Mouse (Mus musculus) CH12.LX (cell line): ENCODE measurements at regions not wholly inside any gene's neighbourhood (a gene's known extent, or its start where the extent isn't known, plus 50 kb on each side); places are given as distances from the start of the nearest gene placed in this dataset.

Source experiments
- DNase-seq: peaks from one replicate; pipeline ENCODE4 v3.0.0-alpha.2; 2013; ENCODE audit errors: extremely low read depth
- H3K27ac ChIP-seq: 2 replicates; pipeline ENCODE4 v1.5.1; 2012; ENCODE audit warnings: low read depth, mild to moderate bottlenecking, control low read depth, moderate library complexity; ENCODE audit not compliant: insufficient read depth
- H3K27me3 ChIP-seq: replicated peaks from 2 replicates; pipeline ENCODE3; 2012; ENCODE audit warnings: inconsistent platforms
- H3K36me3 ChIP-seq, 2 experiments: replicated peaks in 1 of 2; 2 replicates each; pipeline versions ENCODE3 to v1.6.1; 2012; ENCODE audit warnings: inconsistent platforms in 1 of 2, low read length in 1 of 2, mild to moderate bottlenecking in 1 of 2, mixed read lengths in 1 of 2, moderate library complexity in 1 of 2; ENCODE audit not compliant: control insufficient read depth in 1 of 2, insufficient read depth in 1 of 2
- H3K4me1 ChIP-seq, 2 experiments: 2 replicates each; pipeline ENCODE4 v1.6.1; 2012; ENCODE audit warnings: inconsistent platforms in 1 of 2, moderate library complexity in 1 of 2; ENCODE audit not compliant: insufficient read depth in 2 of 2, control insufficient read depth in 1 of 2
- H3K4me2 ChIP-seq: 2 replicates; pipeline ENCODE4 v1.6.1; 2012; ENCODE audit warnings: low read depth, mild to moderate bottlenecking, control low read depth; ENCODE audit not compliant: poor library complexity, insufficient read depth, severe bottlenecking
- H3K4me3 ChIP-seq, 3 experiments: fragments of 150-350 bp in 1 of 3; sonication (generic) in 1 of 3; replicated peaks in 1 of 3; 2 replicates each; pipeline versions ENCODE3 to v1.5.1; 2011 to 2012; ENCODE audit warnings: low read depth in 2 of 3, low read length in 2 of 3, mild to moderate bottlenecking in 2 of 3, moderate library complexity in 2 of 3, control low read depth in 1 of 3, improper control_type of control experiment in 1 of 3, inconsistent platforms in 1 of 3, mixed read lengths in 1 of 3; ENCODE audit not compliant: poor library complexity in 1 of 3
- H3K79me2 ChIP-seq: replicated peaks from 2 replicates; pipeline ENCODE4 v1.6.1; 2012; ENCODE audit warnings: mild to moderate bottlenecking, moderate library complexity; ENCODE audit not compliant: control insufficient read depth, poor library complexity, insufficient read depth, severe bottlenecking; ENCODE audit errors: extremely low read depth
- H3K9ac ChIP-seq: 2 replicates; pipeline ENCODE4 v1.6.1; 2012; ENCODE audit warnings: low read depth, mild to moderate bottlenecking, control low read depth, moderate library complexity; ENCODE audit not compliant: insufficient read depth
- H3K9me3 ChIP-seq: replicated peaks from 2 replicates; pipeline ENCODE3; 2012; ENCODE audit warnings: low read length, inconsistent platforms, mixed read lengths
- CTCF ChIP-seq, 2 experiments: IDR thresholded peaks in 1 of 2; conservative IDR thresholded peaks in 1 of 2; 2 replicates each; pipeline ENCODE4 v1.5.1; 2011 to 2012; ENCODE audit warnings: low read depth in 2 of 2, low read length in 2 of 2, improper control_type of control experiment in 1 of 2, inconsistent platforms in 1 of 2, mild to moderate bottlenecking in 1 of 2, moderate library complexity in 1 of 2
- GABPA ChIP-seq: IDR thresholded peaks from 2 replicates; pipeline ENCODE4 v1.6.1; 2012; ENCODE audit warnings: low read depth, low read length, improper control_type of control experiment, inconsistent platforms; ENCODE audit not compliant: insufficient replicate concordance
- HCFC1 ChIP-seq: IDR thresholded peaks from 2 replicates; pipeline ENCODE4 v1.6.1; 2012; ENCODE audit warnings: low read depth, mild to moderate bottlenecking, inconsistent platforms, low read length, improper control_type of control experiment
- IRF4 ChIP-seq: IDR thresholded peaks from 2 replicates; pipeline ENCODE4 v1.6.1; 2014; ENCODE audit warnings: low read depth, mild to moderate bottlenecking, inconsistent platforms, low read length, improper control_type of control experiment
- JUN ChIP-seq: IDR thresholded peaks from 2 replicates; pipeline ENCODE4 v1.6.1; 2011; ENCODE audit warnings: low read depth, mild to moderate bottlenecking, low read length, improper control_type of control experiment, moderate library complexity; ENCODE audit not compliant: insufficient read depth
- JUND ChIP-seq: conservative IDR thresholded peaks from 2 replicates; pipeline ENCODE4 v1.6.1; 2011; ENCODE audit warnings: low read depth, low read length, improper control_type of control experiment
- KAT2A ChIP-seq: IDR thresholded peaks from 2 replicates; pipeline ENCODE4 v1.6.1; 2012; ENCODE audit warnings: low read length, improper control_type of control experiment, inconsistent platforms; ENCODE audit not compliant: insufficient replicate concordance
- MAZ ChIP-seq: IDR thresholded peaks from 2 replicates; pipeline ENCODE4 v1.6.1; 2012; ENCODE audit warnings: low read depth, mild to moderate bottlenecking, inconsistent platforms, low read length, improper control_type of control experiment, moderate library complexity
- MYC ChIP-seq: IDR thresholded peaks from 2 replicates; pipeline ENCODE4 v1.6.1; 2011; ENCODE audit warnings: low read depth, mild to moderate bottlenecking, improper control_type of control experiment, low read length
- NELFE ChIP-seq: IDR thresholded peaks from 2 replicates; pipeline ENCODE4 v1.6.1; 2011; ENCODE audit warnings: low read depth, low read length, improper control_type of control experiment
- NRF1 ChIP-seq: IDR thresholded peaks from 2 replicates; pipeline ENCODE4 v1.6.1; 2014; ENCODE audit warnings: low read depth, mild to moderate bottlenecking, inconsistent platforms, low read length, improper control_type of control experiment, moderate library complexity
- PAX5 ChIP-seq: IDR thresholded peaks from 2 replicates; pipeline ENCODE4 v1.6.1; 2012; ENCODE audit warnings: low read length, inconsistent platforms, mixed read lengths
- POLR2AphosphoS2 ChIP-seq: IDR thresholded peaks from 2 replicates; pipeline ENCODE4 v1.6.1; 2011; ENCODE audit warnings: low read depth, low read length, improper control_type of control experiment
- RAD21 ChIP-seq: IDR thresholded peaks from 2 replicates; pipeline ENCODE4 v1.6.1; 2011; ENCODE audit warnings: low read depth, mild to moderate bottlenecking, low read length, improper control_type of control experiment, moderate library complexity
- SIN3A ChIP-seq: IDR thresholded peaks from 2 replicates; pipeline ENCODE4 v1.6.1; 2012; ENCODE audit warnings: low read length, improper control_type of control experiment, inconsistent platforms
- SMC3 ChIP-seq: IDR thresholded peaks from 2 replicates; pipeline ENCODE4 v1.6.1; 2011; ENCODE audit warnings: low read depth, low read length, improper control_type of control experiment
- TBP ChIP-seq: conservative IDR thresholded peaks from 2 replicates; pipeline ENCODE4 v1.6.1; 2011; ENCODE audit warnings: low read depth, low read length, improper control_type of control experiment
- TCF12 ChIP-seq: IDR thresholded peaks from 2 replicates; pipeline ENCODE4 v1.6.1; 2014; ENCODE audit warnings: low read depth, mild to moderate bottlenecking, inconsistent platforms, low read length, improper control_type of control experiment
- USF1 ChIP-seq: IDR thresholded peaks from 2 replicates; pipeline ENCODE4 v1.6.1; 2014; ENCODE audit warnings: low read depth, mild to moderate bottlenecking, inconsistent platforms, low read length, improper control_type of control experiment
- ZC3H11A ChIP-seq: IDR thresholded peaks from 2 replicates; pipeline ENCODE4 v1.6.1; 2012; ENCODE audit warnings: low read depth, mild to moderate bottlenecking, inconsistent platforms, low read length, improper control_type of control experiment
- ZKSCAN1 ChIP-seq: IDR thresholded peaks from 2 replicates; pipeline ENCODE4 v1.6.1; 2012; ENCODE audit warnings: low read depth, inconsistent platforms, low read length, improper control_type of control experiment, borderline replicate concordance
- ZMIZ1 ChIP-seq: IDR thresholded peaks from 2 replicates; pipeline ENCODE4 v1.6.1; 2012; ENCODE audit warnings: low read depth, mild to moderate bottlenecking, inconsistent platforms, low read length, improper control_type of control experiment
- ZNF384 ChIP-seq: IDR thresholded peaks from 2 replicates; pipeline ENCODE4 v1.6.1; 2012; ENCODE audit warnings: low read depth, low read length, improper control_type of control experiment, inconsistent platforms
- dilution Hi-C: fragments of 300-500 bp; cut with MboI; formaldehyde crosslinking; loops from 2 replicates; pipeline ENCODE4 v1.14.3; 2020; ENCODE audit warnings: low sequenced_read_pairs; ENCODE audit not compliant: extremely low pct_unique_long_range_greater_than_20kb, extremely low pct_ligation_motif_present
- in situ Hi-C: fragments of 300-500 bp; cut with MboI; formaldehyde crosslinking; loops from 3 replicates; pipeline ENCODE4 v1.14.3; 2019; ENCODE audit warnings: low sequenced_read_pairs, low pct_ligation_motif_present, low pct_unique_long_range_greater_than_20kb, mixed read lengths

DNA sequence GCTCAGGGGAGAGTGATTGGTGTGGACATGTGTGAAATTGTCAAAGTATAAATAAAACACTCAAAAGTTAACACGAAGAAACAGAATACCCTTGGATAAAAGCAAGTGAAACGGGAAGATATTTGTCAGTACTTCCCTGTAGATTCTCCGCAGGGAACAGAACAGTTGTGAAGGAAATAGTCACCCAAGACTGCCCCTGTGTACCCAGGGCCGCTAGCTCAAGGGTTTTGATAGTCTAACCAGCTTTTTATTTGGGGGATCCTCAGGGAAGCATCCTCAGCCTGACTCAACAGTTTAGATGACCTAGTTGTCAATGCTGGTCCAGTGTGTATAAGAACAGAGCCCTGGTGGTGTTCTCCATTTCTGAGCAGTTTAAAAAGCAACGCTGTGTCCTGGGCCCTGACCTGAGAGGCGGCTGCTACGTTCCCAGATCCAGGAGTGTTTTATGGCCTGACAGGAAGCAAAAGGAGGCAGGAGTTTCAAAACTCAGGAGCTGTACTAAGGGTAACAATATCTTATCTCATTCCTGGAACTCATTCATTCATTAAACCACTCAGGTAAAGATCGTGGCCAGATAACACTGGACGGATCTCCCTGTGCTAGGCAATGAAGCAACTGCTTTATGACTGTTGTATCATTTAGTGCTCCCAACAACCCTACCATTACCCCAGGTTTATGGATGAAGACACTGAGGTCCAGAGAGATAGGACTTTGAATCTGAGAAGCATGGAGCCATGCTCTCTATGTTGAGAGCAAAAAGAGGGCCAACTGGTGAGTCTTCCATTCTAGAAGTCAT lies 359.8 kb upstream of the Maf start:
- H3K79me2 ChIP-seq: no peaks in the 10 kb centered on the region
- H3K27me3 ChIP-seq: peaks cover 16% of the 10 kb centered on the region
- no peak overlapping the region for H3K4me2 ChIP-seq
- TF ChIP-seq ZNF384 (no peak), JUND (no peak), PAX5 (no peak), MAZ (no peak), TBP (no peak), MYC (no peak), TCF12 (no peak), CTCF (conservative IDR thresholded peaks at IDR 0.05 in 1 of 2, IDR thresholded peaks at IDR 0.05 in 1 of 2; ENCODE audit: low read depth in 2 of 2, low read length in 2 of 2) (no peak), NRF1 (no peak), POLR2AphosphoS2 (no peak), JUN (no peak), ZKSCAN1 (no peak), HCFC1 (no peak), USF1 (no peak), SIN3A (no peak), ZC3H11A (no peak), KAT2A (no peak), RAD21 (no peak), SMC3 (no peak)
- TF ChIP-seq, all 38 proteins: peak for 0
- dilution Hi-C loops (no loop called here), in situ Hi-C loops (no loop called here)
- DNase-seq: no peak
- peaks cover 24% of the 10 kb centered on the region for H3K9me3 ChIP-seq
- no peak overlapping the region for H3K4me3 ChIP-seq
- no peaks in the 10 kb centered on the region for H3K36me3 ChIP-seq
- H3K9ac ChIP-seq: no peak overlapping the region
- H3K27ac ChIP-seq: no peak overlapping the region
- H3K4me1 ChIP-seq: no peaks in the 10 kb centered on the region

GRCm38 (mm10) chr8:116065871-116066270 lies 358.3 kb upstream of the Maf start:
- Histone ChIP-seq H3K36me3 (no peaks in the 10 kb centered on the region), H3K9me3 (peaks cover 18% of the 10 kb centered on the region), H3K4me3 (no peak overlapping the region), H3K9ac (no peak overlapping the region), H3K4me2 (no peak overlapping the region), H3K4me1 (no peaks in the 10 kb centered on the region), H3K79me2 (no peaks in the 10 kb centered on the region), H3K27me3 (peaks cover 16% of the 10 kb centered on the region)
- DNase-seq: no peak
- in situ Hi-C loops: no loop called here
- dilution Hi-C loops: no loop called here
- TF ChIP-seq NELFE: no peak
- no peak for TF ChIP-seq IRF4
- no peak for TF ChIP-seq RAD21
- TF ChIP-seq USF1: no peak
- TF ChIP-seq CTCF (conservative IDR thresholded peaks at IDR 0.05 in 1 of 2, IDR thresholded peaks at IDR 0.05 in 1 of 2; ENCODE audit: low read depth in 2 of 2, low read length in 2 of 2): no peak
- no peak for TF ChIP-seq MAZ
- no peak for TF ChIP-seq TBP
- no peak for TF ChIP-seq GABPA
- no peak for TF ChIP-seq ZC3H11A
- TF ChIP-seq SIN3A: no peak
- TF ChIP-seq JUN: no peak
- TF ChIP-seq KAT2A: no peak
- TF ChIP-seq ZMIZ1: no peak
- no peak for TF ChIP-seq MYC
- TF ChIP-seq, all 38 proteins: peak for 0
- H3K27ac ChIP-seq: no peak overlapping the region
